Mouse (Mus musculus) bone marrow, adult 2 months (tissue): ENCODE results near the gene Igf2. TPM values are rescaled to one million over a fixed set of nuclear protein-coding genes. Genes with fewer than 3 reads are reported as not detected.

Experiments used
- H3K27ac ChIP-seq: fragments of 200-500 bp; 2 replicates; pipeline ENCODE4 v1.5.1; 2012; ENCODE audit warnings: low read depth, mild to moderate bottlenecking, control low read depth, inconsistent platforms, low read length; ENCODE audit not compliant: control insufficient read depth, poor library complexity, insufficient read depth
- H3K4me1 ChIP-seq: fragments of 200-500 bp; 2 replicates; pipeline ENCODE4 v1.6.1; 2011; ENCODE audit warnings: low read length; ENCODE audit not compliant: control insufficient read depth, insufficient read depth
- H3K4me3 ChIP-seq: fragments of 200-500 bp; replicated peaks from 2 replicates; pipeline ENCODE3; 2011; ENCODE audit warnings: mild to moderate bottlenecking, low read depth, low read length, control low read depth; ENCODE audit not compliant: control insufficient read depth
- CTCF ChIP-seq: fragments of 200-500 bp; IDR thresholded peaks from 2 replicates; pipeline ENCODE4 v1.5.1; 2011; ENCODE audit warnings: low read length, control low read depth; ENCODE audit not compliant: control insufficient read depth, insufficient read depth
- POLR2A ChIP-seq: fragments of 200-500 bp; IDR thresholded peaks from 2 replicates; pipeline ENCODE4 v1.6.1; 2011; ENCODE audit warnings: low read depth, mild to moderate bottlenecking, control low read depth, low read length, borderline replicate concordance; ENCODE audit not compliant: control insufficient read depth
- WGBS: fragments of 180-500 bp; shearing (Covaris S2); methylation state at CpG from one replicate; pipeline ENCODE4 v1.1.7; 2018; 5-methylcytosine and 5-hydroxymethylcytosine counted together
- polyA plus RNA-seq: library from polyadenylated mRNA; stranded (reverse); fragments of >200 nt; gene quantifications from 2 replicates; pipeline ENCODE4 v1.2.4, GENCODE M21; 2011; ENCODE audit warnings: low replicate concordance; ENCODE audit not compliant: missing spikeins, insufficient read depth, insufficient read length

Igf2 gene
- polyA plus RNA-seq, 1 experiment: 43.1 TPM

GRCm38 (mm10) chr7:142657341-142657791, 9.2 kb downstream of the Igf2 start:
- 57% methylated on average over 7 of the region's 9 CpGs for WGBS
- no peaks in the 10 kb centered on the region for H3K4me1 ChIP-seq
- no peak overlapping the region for H3K4me3 ChIP-seq

DNA sequence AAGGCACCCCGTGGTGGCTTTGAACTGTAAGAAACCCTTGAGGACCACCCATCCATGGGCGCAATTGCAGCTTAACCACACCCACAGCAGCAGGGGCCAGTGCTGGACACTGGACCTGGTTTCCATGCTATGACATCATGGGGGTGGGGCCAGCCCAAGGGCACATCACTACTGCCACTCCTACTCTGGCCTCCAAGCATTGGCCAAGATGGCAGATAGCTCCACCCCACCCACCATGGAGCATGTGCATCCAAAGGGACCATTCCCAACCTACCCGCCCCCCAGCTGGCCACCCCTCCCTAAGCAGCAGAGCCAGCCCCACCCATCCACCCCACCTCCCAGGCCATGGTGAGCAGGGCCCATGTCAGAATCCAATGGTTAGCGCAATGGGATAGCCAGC, 10.6 kb downstream of the Igf2 start:
- no peak overlapping the region for H3K4me3 ChIP-seq
- H3K4me1 ChIP-seq: no peaks in the 10 kb centered on the region
- WGBS: 76% methylated on average over 4 of the region's 4 CpGs
- H3K27ac ChIP-seq: no peak overlapping the region
- TF ChIP-seq CTCF (no peak), POLR2A (no peak)

More at GRCm38 (mm10) chr7:142657341-142657791, 9.2 kb downstream of the Igf2 start:
- H3K27ac ChIP-seq: no peak overlapping the region
- TF ChIP-seq POLR2A (no peak), CTCF (no peak)

DNA sequence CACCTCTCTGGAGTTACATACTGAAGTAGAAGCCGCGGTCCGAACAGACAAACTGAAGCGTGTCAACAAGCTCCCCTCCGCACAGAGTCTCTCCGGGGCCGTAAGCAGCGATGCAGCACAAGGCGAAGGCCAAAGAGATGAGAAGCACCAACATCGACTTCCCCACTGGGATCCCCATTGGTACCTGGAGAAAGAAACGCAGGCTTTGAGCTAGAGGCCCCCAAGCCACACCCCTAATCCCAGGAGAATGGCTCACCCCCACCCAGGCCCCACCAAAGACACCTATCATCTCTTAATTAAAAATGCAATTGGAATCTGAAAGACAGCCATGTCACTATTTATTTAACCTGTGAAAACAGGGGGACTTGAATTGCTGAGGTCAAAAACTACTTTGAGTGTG, 11.0 kb downstream of the Igf2 start:
- TF ChIP-seq CTCF (no peak), POLR2A (no peak)
- H3K27ac ChIP-seq: no peak overlapping the region
- H3K4me1 ChIP-seq: no peaks in the 10 kb centered on the region
- no peak overlapping the region for H3K4me3 ChIP-seq
- 49% methylated on average over 11 of the region's 11 CpGs for WGBS

GRCm38 (mm10) chr7:142653726-142654125, 12.9 kb downstream of the Igf2 start:
- TF ChIP-seq CTCF: no peak
- TF ChIP-seq POLR2A: no peak
- Histone ChIP-seq H3K4me3 (no peak overlapping the region), H3K4me1 (no peaks in the 10 kb centered on the region), H3K27ac (no peak overlapping the region)
- WGBS: 44% methylated on average over 18 of the region's 18 CpGs

DNA sequence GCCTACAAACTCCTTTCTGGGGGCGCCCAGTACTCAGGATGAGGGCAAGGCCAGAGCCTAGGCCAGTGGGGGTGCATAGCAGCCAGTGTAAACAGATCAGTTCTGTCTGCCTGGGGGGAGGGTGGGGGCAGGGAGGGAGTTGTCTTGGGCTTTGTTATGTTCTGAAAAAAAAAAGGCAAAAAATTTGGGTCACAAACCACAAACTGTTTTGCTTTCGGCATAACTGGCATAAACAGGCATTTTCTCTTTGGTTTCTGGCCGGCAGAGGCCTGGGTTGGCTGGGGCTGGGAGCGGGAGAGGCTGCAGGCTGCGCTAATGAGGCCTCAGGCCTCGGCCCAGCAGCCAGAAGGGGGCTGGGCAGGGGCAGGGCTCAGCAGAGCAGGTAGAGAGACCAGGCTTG, 19.9 kb downstream of the Igf2 start:
- Histone ChIP-seq H3K27ac (no peak overlapping the region), H3K4me3 (no peak overlapping the region), H3K4me1 (no peaks in the 10 kb centered on the region)
- WGBS: 72% methylated on average over 6 of the region's 6 CpGs
- TF ChIP-seq POLR2A: no peak
- TF ChIP-seq CTCF: no peak

- no peaks in the 10 kb centered on the region for H3K4me1 ChIP-seq
- no peak overlapping the region for H3K27ac ChIP-seq
- TF ChIP-seq CTCF: no peak
- TF ChIP-seq POLR2A: no peak
- no peak overlapping the region for H3K4me3 ChIP-seq
- WGBS: 32% methylated on average over 5 of the region's 5 CpGs
Observed at GRCm38 (mm10) chr7:142645045-142645444, 21.6 kb downstream of the Igf2 start.

GRCm38 (mm10) chr7:142636178-142636577, 30.4 kb downstream of the Igf2 start:
- no peak for TF ChIP-seq POLR2A
- TF ChIP-seq CTCF: no peak
- Histone ChIP-seq H3K27ac (no peak overlapping the region), H3K4me3 (no peak overlapping the region), H3K4me1 (no peaks in the 10 kb centered on the region)

- WGBS: 85% methylated on average over 10 of the region's 10 CpGs
Observed at GRCm38 (mm10) chr7:142630691-142631090, 35.9 kb downstream of the Igf2 start.

GRCm38 (mm10) chr7:142629806-142630205, 36.8 kb downstream of the Igf2 start:
- no peaks in the 10 kb centered on the region for H3K4me1 ChIP-seq
- no peak for TF ChIP-seq CTCF
- H3K27ac ChIP-seq: no peak overlapping the region
- no peak overlapping the region for H3K4me3 ChIP-seq
- WGBS: 81% methylated on average over 6 of the region's 6 CpGs

More at GRCm38 (mm10) chr7:142630691-142631090, 35.9 kb downstream of the Igf2 start:
- Histone ChIP-seq H3K4me3 (no peak overlapping the region), H3K4me1 (no peaks in the 10 kb centered on the region), H3K27ac (no peak overlapping the region)
- TF ChIP-seq CTCF (no peak), POLR2A (no peak)
